Mouse (Mus musculus): ENCODE measurements around the gene Rbm7.
"Not testable (repeated sequence)": the region's sequence is repeated elsewhere in the genome, so short reads cannot be mapped to it uniquely, and the experiment has no call there.

Gene Rbm7

GRCm38 (mm10) chr9:48479838-48480410, 15.2 kb downstream of the Rbm7 start:
- no peak for DNase-seq

DNA sequence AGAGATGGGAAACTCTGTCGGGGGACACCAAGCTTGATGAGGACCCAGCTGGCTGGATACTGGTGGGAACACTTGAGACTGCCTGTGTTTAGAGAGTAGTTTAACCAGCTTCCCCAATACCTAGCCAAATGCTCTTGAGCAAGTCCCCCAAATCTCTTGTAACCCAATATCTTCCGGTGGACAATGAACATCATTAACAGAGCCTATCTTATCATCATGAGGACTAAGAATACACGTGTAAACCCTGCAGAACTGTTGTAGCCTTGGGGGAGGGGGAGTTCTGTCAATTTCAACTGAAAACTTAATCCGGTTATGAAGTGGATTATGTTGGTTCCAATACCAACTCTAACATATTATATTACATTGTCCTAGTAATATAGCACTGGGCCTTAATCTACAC, 16.3 kb downstream of the Rbm7 start:
- DNase-seq: no peak

- no peak for DNase-seq
Observed at GRCm38 (mm10) chr9:48476236-48477165, 18.6 kb downstream of the Rbm7 start.

DNA sequence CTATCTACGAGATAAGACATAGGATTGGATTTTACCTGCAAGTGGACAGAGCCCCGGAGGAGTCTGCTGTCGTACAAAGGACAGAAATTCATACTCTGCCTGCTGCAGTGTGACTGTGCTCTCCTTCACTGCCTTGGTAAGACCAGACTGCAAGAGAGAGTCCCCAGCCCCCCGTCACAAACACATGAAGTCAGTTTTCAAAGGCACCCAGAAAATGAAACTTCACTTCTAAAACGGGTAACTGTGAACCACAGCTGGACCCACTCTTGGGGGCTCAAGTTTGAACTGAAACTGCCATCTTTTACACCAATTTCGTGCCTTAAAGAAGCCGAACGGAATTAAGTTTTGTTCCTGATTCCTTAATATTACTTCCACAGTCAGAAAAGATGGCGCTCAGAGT, 20.7 kb downstream of the Rbm7 start:
- DNase-seq: no peak

GRCm38 (mm10) chr9:48473131-48473530, 22.0 kb downstream of the Rbm7 start:
- no peak for DNase-seq

DNA sequence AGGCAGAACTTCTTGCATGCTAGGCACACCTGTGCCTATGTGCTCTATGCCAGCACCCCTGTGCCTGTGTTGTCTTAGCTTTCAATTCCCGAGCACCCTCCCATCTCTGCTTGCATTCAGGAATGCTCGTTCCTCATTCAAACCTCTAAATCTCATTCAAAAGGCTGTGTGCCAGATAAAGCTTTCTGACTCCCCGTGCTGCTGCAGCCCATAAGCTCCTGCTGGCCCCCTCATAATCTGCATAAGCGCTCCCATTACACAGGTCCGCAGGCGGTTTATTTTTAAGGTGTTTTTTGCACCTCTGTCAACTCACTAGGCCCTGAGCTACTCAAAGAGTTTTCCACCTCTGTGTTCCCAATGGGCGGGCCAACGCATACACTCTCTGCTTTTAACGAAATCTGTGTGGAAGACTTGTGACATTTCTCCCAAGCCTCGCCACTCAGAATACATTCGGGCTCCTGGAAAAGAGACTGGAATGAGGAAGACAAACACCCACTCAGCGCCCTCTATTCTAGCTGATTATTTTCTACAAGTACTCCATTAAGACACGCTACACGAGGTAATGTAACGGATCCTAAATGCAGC, 22.6 kb downstream of the Rbm7 start:
- no peak for DNase-seq

DNA sequence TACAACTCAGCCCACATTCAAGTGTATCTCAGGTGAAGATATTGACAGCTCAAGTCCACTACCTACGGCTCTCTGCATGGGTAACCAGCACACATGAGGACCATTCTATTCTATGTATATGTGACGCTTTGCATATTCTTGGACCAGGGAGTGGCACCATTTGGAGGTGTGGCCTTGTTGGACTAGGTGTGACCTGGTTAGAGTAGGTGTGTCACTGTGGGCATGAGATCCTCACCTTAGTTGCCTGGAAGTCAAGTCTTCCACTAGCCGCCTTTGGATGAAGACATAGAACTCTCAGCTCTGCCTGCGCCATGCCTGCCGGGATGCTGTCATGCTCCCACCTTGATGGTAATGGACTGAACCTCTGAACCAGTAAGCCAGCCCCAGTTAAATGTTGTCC, 27.6 kb downstream of the Rbm7 start:
- DNase-seq: not testable (repeated sequence)

DNA sequence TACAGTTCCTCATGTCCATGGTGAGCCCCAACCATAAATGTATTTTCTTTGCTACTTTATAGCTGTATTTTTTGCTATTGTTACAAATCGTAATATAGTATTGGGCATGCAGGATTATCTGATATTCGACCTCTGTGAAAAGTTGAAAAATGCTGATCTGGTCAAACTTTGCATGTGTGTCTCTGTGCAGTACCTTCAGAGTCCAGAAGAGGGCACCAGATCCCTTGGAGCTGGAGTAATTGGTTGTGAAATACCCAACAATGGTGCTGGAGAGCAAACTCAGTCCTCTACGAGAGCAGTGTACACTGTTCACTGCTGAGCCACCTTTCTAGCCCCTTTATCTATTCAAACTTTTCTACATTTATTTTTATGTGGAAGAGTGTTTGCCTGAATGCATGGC, 28.3 kb downstream of the Rbm7 start:
- DNase-seq: peak; percentile 58 to 66

DNA sequence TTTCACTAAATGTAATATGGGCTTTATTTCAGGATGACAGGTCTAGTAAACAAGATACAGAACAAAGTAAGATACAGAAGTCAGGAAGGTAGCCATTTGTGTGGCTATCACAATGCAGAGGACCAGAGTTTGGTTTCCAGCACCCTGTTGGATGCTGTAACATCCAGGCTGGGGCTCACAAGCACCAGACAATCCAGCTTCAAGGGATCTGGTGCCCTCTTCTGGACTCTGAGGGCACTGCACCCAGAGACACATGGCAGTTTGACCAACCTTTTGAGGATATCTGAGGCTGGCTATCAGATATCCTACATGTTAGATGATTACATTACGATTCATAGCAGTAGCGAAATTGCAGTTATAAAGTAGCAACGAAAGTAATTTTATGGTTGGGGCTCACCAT, 29.4 kb downstream of the Rbm7 start:
- no peak for DNase-seq

- DNase-seq: no peak
Observed at GRCm38 (mm10) chr9:48461545-48461944, 33.6 kb downstream of the Rbm7 start.

DNA sequence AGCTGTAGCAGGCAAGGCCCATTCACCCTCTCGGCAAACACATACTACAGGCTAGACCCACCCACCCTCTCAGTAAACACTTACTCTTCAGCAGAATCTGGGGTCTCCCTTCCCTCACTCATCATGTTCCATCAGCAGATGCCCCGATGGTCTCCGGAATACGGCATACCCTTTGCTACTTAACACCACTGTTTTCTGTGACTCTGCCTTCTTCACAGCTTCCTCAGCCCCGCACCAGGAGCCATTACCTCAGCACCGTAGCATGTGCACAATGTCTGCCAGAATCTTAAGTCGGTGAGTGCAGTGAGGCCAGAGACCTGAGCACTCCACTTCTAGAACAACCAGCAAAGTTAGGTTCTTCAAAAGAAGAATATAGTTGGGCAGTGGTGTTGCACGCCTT, 34.4 kb downstream of the Rbm7 start:
- DNase-seq: no peak

GRCm38 (mm10) chr9:48459391-48459790, 35.7 kb downstream of the Rbm7 start:
- DNase-seq: no peak

GRCm38 (mm10) chr9:48458879-48459278, 36.2 kb downstream of the Rbm7 start:
- DNase-seq: no peak

DNA sequence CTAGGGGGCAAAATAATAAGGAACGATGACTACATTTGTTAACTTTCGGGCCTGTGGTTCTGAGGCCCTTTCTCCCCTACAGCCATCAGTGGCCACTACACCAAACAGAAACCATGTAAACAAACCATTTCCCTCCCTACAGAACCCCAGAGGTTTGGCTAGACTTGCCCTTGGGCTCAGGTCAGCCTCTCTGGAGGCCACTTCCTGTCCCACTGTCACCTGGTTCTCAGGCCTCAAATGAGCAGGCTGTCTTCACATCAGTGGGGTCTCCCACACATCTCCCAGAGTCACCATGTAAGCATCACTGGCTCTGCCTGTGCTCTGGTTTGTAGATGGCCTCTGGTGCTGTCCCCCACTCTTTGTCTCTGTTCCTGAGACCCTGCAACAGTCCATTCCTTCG, 39.1 kb downstream of the Rbm7 start:
- no peak for DNase-seq

DNA sequence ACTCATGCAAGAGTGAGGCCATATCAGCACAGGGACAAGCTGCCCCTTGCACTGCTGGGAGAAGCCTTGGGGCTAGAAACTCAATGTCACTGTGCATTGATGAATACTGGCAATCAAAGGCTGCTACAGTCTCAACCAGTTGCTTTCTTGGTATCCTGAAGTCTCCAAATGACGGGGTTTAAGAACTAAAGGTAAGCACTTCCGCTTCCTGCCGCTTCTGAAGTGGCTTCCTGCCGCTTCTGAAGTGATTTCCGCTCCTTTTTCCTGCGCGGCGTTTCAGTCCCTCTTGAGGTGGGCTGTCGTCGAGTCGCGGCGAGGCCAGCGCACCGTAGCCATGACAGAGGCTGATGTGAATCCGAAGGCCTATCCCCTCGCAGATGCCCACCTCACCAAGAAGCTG, 45.0 kb downstream of the Rbm7 start:
- DNase-seq: no peak

DNA sequence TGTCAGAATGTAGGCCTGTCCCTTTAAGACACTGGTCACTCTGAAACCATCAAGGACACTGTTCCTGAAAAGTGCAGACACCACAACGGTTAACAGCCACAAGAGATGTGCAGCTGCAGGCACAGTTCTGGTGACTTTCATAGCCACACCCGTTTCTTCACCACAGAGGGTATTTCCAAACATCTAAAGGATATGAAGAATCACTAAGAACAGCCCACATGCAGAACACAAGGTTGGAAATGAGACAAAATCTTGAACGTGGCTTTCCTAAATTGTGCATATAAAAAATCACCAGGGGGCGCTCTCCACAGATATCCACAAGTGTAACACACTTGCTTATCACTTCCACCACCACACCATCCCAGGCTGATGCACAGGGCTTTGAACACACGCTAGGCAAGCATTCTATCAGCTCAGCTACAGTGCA, 47.3 kb downstream of the Rbm7 start:
- DNase-seq: peak in 1 of 2 experiments; percentile 7

DNA sequence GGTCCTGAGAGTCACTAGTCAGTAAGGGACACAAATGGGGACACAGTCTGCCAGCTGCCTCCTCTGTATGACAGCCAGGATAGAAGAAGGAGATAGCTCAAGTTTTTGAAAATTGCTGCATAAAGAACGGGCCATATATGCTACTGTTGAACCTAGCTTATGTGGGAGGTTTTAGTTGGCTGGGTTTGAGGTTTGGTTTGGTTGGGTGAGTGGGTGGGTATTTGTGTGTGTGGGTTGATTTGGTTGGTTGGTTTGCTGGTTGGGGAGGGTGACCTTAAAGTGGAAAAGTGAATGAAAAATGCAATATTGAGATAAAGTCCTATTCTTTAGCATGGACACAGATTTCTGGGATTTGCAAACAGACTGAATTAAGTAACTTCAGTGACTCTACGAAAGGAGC, 50.3 kb downstream of the Rbm7 start:
- no peak for DNase-seq

DNA sequence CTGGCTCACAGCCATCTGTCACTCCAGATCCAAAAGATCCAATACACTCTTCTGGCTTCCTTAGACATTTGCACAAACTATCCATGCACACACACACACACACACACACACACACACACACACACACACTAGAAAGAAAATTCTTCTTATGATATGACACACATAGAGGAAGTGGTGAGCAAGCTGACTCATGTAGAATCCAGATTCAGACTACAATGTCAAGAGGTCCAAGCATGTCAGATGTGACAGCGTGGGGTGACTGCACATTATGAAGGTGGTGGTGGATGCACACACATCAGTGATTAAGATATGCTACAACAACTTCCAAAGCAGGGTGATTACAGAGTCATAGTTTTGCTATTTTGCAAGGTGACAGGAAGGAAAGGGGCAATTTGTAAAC, 51.2 kb downstream of the Rbm7 start:
- DNase-seq: no peak

Measured in cerebellum, adult 18-20 months (tissue).